Mouse (Mus musculus) right cerebral cortex, postnatal 10 days (tissue): Measurements from ENCODE around the gene Adipor2.
"Not testable (repeated sequence)": the region's sequence is repeated elsewhere in the genome, so short reads cannot be mapped to it uniquely, and the experiment has no call there.

Source experiments
- DNase-seq, 2 experiments: peaks; one replicate each; pipeline ENCODE4 v3.0.0; 2021; ENCODE audit warnings: low spot score in 2 of 2

The Adipor2 gene

DNA sequence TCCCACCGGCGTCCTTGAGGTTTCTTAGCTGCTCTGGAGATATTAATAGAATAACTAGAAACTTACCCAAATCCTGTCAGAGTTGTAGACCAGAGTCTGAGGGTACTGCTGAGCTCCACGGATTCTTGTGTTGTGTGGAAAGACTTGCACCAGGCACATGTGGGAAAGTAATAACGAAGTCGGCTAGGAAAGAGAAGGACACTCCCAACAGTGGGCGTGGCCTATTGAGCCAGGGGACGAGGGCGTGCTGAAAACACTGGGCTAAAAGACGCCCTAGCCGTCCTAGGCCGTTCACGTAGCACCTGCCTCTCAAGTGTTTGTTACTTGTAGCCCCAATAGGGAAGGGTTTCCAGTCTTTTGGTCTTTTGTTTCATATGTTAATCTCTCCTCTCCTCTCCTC is at the start of gene Adipor2:
Adipor2 (minus strand) TSS at position 351 of the 400 bp plus-strand sequence.
- DNase-seq: no peak

DNA sequence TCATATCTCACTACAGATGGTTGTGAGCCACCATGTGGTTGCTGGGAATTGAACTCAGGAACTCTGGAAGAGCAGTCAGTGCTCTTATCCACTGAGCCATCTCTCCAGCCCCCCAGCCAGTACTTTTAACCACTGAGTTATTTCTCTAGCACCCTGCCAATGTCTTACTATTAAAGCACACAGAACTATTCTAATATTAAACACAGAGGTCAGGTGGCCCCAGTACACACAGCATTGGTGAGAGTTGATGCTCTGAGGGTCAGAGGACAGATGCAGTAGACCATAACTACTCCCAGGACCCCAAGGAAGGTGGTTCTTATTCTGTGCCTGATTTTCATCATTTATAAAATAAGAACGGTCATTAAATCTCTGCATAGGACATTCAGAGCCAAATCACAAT is 48.7 kb upstream of the Adipor2 start:
- DNase-seq: no peak

- DNase-seq: no peak
Measured at GRCm38 (mm10) chr6:119460391-119460790, 42.9 kb upstream of the Adipor2 start.

GRCm38 (mm10) chr6:119459041-119459440 is 41.5 kb upstream of the Adipor2 start:
- no peak for DNase-seq

GRCm38 (mm10) chr6:119458166-119458565 is 40.7 kb upstream of the Adipor2 start:
- DNase-seq: no peak

- peak; percentile 93 for DNase-seq
Measured at GRCm38 (mm10) chr6:119451981-119452499, 34.5 kb upstream of the Adipor2 start.

GRCm38 (mm10) chr6:119450965-119451943 is 33.8 kb upstream of the Adipor2 start:
- DNase-seq: no peak

GRCm38 (mm10) chr6:119449060-119449499 is 31.6 kb upstream of the Adipor2 start:
- DNase-seq: peak; percentile 51 to 61

DNA sequence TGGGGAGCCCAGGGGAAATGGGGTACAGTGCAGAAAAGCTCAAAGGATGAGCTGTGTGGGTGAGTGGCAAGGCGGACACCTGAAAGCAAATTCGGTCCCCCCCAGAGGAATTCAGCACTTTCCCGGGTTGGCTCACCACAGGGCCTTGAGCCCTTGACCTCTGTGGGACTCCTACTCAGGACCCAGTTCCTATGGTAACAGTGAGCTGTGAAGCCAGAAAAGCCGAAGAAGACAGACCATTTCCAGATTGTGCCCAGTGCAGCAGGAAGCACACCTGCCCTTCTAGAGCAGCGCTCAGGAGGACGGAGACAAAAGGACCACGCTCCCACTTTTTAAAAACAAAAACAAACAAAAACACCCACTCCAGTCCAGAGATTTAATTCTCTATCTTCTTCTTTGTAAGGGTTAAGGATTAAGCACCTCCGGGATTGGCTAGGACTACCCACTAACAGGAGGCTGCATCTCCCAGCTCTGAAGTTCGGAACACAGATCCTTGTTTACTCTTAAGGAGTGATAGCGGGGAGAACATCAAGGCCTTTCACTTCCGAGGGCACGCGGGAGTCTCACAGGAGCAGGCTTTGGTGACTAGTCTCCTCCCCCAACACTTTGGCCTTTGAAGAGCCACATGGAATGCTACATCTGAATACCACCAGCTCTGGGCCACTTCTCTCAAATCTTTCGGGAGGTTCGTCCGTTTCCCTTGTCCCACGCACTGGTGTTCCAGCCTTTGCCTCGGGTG is 31.0 kb upstream of the Adipor2 start:
- no peak for DNase-seq

DNA sequence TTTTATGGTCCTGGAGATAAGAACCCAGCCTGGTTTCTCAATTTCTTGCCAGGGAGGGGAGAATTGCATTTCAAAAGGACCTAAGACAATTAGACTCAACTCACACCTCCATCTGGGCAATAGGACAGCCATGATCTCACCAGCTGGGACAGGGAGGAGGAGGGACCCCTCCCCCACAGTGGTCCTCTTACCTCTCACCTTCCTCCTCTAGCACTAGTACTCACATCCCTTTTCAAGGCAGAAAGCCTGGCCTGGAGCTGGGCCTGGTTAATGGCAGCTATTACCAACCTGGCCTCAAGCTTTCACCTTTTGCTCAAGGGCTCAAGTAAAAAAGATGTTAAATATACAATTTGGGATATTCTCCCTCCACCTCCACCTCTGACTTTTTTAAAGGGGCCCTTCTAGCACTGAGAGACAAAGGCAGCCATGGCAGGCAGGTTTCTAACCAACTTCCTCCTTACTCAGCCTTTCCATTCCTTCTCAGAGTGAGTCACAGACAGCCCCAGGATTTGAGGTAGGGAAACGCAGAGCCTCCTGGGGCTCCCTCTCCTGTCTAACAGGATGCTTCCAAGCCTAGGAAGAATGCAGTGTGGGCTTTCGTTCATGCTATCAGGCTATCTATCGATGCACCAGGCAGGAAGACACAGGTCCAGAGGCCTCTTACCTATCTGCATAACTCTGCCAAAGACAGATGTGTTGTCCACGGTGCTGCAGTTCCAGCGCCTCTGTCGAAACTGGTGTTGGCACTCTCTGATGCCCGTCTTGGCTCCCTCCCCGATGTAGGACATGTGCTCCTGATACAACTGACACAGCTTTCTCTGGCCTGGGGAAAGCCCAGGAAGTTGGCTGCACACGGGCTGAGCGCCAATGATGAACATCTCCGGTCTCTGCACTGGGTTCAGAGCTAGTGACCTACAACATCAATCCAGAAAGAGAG is 28.4 kb upstream of the Adipor2 start:
- no peak for DNase-seq

GRCm38 (mm10) chr6:119443742-119444645 is 26.5 kb upstream of the Adipor2 start:
- peak; percentile 74 to 86 for DNase-seq

DNA sequence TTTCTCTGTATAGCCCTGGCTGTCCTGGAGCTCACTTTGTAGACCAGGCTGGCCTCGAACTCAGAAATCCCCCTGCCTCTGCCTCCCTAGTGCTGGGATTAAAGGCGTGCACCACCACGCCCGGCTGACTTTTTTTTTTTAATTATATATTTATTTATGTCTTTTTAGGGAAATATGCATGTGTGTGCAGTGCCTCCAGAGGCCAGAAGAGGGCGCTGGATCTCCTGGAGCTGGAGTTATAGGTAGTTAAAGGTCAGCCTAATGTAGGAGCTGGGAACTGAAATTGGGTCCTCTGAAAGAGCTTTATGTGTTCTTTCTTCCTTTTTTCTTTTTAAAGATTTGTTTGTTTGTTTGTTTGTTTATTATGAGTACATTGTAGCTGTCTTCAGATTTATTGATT is 25.2 kb upstream of the Adipor2 start:
- not testable (repeated sequence) for DNase-seq

DNA sequence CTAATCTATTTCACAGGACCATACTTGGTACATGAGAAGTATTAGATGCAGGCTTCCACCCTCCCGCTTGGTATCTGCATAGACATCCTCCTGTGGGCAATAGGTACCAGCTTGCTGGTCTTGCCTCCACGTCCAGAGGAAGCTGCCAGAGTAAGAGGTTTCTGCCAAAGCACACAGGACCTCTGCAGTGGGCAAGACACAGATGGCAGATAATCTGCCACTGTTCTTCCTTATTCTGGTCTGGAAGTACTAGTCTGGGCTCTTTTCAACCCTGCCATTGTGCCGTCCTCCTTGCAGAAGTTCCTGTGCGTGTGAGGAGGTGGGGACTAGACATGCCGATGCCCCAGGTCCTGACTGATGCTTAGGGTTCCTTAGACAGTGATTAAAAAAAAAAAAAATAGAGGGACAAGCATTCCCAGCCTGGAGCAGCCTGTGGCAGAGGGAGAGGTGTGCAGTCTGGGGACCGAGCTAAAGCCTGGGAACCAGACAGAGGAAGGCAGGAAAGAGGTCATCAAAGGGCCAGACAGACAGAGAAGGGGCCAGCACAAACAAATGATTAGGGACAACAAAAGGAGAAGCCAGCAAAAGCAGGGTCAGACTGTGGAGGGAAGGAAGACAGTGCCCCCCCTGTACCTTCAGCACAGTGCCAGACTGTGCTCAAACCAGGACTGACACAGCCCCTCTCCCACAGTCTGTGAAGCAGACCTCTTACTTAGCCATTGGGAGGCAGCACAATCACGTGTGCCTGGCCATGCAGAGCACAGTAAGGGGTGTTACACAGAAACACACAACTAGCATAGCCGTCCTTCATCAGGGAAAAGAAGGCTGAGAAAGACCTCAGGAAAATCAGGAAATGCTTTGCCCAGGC is 20.6 kb upstream of the Adipor2 start:
- no peak for DNase-seq

DNA sequence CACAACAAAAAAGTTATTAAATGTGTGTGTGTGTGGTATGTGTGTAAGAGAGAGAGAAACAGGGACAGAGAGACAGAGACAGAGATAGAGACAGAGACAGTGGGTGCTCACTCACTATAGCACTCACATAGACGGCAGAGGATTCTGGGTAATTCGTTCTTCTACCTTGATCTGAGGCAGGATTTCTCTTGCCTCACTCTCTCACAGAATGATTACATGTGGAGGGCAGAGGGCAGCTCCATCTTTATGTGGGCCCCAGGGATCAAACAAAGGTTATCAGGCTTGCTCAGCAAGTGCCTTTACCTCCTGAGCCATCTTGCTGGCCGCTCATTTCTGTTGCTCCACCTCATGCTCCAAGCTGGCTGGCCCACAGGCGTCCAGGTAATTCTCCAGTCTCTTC is 16.9 kb upstream of the Adipor2 start:
- DNase-seq: no peak

- DNase-seq: no peak
Measured at GRCm38 (mm10) chr6:119431751-119432324, 14.3 kb upstream of the Adipor2 start.

GRCm38 (mm10) chr6:119430508-119430907 is 13.0 kb upstream of the Adipor2 start:
- peak in 1 of 2 experiments; percentile 67 for DNase-seq

- DNase-seq: no peak
Measured at GRCm38 (mm10) chr6:119429311-119429710, 11.8 kb upstream of the Adipor2 start.

GRCm38 (mm10) chr6:119428611-119429010 is 11.1 kb upstream of the Adipor2 start:
- no peak for DNase-seq

GRCm38 (mm10) chr6:119421001-119421400 is 3.5 kb upstream of the Adipor2 start:
- no peak for DNase-seq
